Mouse (Mus musculus) naive thymus-derived CD4-positive, alpha-beta T cell, adult 5 months (primary cell): ENCODE results near the gene I0C0044D17Rik. TPM values are rescaled to one million over a fixed set of nuclear protein-coding genes. Genes with fewer than 3 reads are reported as not detected.

ENCODE experiments used
- polyA plus RNA-seq: library from polyadenylated mRNA; unstranded; fragments of 100-300 nt; shearing (Covaris generic); gene quantifications from one replicate; pipeline ENCODE4 v1.2.1, GENCODE M21; 2017

The I0C0044D17Rik gene
- 0.17 TPM for polyA plus RNA-seq

DNA sequence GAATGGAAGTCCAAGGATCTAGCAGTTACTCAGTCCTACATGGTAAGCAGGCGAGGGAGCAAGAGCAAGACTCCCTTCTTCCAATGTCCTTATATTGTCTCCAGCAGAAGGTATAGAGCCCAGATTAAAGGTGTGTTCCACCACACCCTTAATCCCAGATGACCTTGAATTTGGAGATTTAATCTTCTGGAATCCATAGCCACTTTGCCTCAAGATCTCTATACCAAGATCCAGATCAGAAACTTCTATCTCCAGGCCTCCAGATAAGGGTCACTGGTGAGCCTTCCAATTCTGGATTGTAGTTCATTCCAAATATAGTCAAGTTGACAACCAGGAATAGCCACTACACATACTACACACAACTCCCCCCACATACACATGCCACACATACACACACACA, at the start of gene I0C0044D17Rik:
I0C0044D17Rik (minus strand) TSS at position 101 of the 400 bp plus-strand sequence.

DNA sequence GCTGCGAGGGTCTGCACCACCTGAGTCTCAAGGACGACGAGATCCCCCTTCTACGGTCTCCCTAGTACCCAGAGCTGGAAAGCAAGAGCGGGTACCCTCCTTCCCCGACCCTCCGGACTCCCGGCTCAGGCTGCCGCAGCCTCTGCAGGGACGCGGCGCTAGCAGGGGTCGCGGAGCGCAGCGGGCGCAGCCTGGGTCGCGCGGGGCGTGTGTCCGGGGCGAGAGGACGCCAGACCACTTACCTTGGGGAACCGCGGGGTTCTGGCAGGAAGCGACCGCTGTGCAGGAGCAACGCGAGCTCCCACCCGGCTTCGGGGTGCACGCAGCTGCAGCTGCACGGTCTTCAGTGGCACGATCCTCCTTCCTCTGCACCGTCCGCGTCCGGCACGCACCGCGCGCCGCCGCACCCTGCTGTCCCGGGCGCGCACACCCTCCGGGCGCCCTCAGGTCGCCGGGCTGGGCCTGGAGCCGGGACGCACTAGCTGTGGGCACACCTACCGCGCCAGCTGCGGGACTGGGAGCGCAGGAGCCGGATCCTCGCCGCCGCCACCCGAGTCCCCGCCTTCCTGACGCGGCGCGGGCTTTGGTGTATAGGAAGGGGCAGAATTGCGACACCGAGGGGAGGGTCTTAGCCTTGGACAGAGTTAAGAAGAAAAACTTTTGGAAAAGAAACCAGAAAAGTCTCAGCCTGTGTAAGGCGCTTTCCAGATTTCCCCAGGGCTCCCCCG, 6.3 kb downstream of the I0C0044D17Rik start, which contains the start of gene Kank4:
Kank4 (minus strand) TSS at position 354 of the 728 bp plus-strand sequence.

Other genes starting within 250 kb of the I0C0044D17Rik start
- not detected for gene L1td1, start 97.1 kb downstream of the I0C0044D17Rik start, polyA plus RNA-seq
- not detected for gene Kank4, start 6.3 kb downstream of the I0C0044D17Rik start, polyA plus RNA-seq
- gene Usp1, start 100.0 kb upstream of the I0C0044D17Rik start, polyA plus RNA-seq: 48.4 TPM
- gene Angptl3, start 207.1 kb upstream of the I0C0044D17Rik start, polyA plus RNA-seq: not detected